Mouse (Mus musculus): ENCODE measurements at regions not wholly inside any gene's neighbourhood (a gene's known extent, or its start where the extent isn't known, plus 50 kb on each side); places are given as distances from the start of the nearest gene placed in this dataset.

DNA sequence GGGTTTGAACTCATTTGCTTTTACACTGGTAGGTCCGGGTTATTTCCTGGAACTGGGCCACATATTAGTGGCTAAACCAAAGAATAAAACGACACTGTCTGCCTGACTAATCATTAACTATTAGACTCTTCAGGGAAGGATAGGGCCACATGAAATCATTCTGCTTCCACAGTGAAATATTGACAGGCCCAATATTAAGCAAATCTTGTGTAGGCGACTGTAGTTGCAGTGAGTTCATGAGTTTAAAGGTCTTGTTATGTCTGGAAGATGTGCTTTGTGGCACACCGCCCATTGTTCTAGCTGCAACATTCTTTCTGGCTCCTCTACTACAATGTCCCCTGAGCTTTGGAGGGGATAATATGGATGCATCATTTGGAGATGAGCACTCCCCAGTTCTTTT lies 65.7 kb upstream of the Pbx1 start:
- no peak for DNase-seq (ENCODE audit: low read depth)
- TF ChIP-seq CTCF (IDR thresholded peaks at IDR 0.05; ENCODE audit: borderline replicate concordance, extremely low read depth, insufficient read depth, insufficient read length) (no peak), POLR2A (IDR thresholded peaks at IDR 0.05; ENCODE audit: borderline replicate concordance, extremely low read depth, insufficient read depth, insufficient read length, poor library complexity, severe bottlenecking) (no peak)

- TF ChIP-seq POLR2A (IDR thresholded peaks at IDR 0.05; ENCODE audit: borderline replicate concordance, extremely low read depth, insufficient read depth, insufficient read length, poor library complexity, severe bottlenecking) (no peak), CTCF (IDR thresholded peaks at IDR 0.05; ENCODE audit: borderline replicate concordance, extremely low read depth, insufficient read depth, insufficient read length) (no peak)
- peak; percentile 61 for DNase-seq (ENCODE audit: low read depth)
These were observed 63.8 kb upstream of the Pbx1 start for GRCm38 (mm10) chr1:168495687-168496527.

DNA sequence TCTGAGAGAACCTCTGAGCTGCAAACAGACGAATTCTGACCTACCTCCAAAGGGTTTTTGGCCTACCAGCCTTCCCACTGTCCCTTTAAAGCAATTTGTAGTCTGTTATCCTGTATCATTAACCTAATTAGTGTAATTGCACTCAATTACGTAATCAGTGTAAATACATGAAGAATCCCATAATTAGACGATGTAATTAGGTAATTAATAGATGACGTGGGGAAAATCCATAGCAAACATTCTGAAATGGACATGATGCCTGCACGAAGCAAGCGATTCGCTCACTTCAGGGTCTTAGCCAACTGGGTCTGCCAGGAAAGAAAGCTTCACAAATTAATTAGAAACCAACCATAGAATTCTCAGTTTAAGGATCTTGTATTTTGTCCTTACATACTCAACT lies 55.4 kb upstream of the Pbx1 start:
- DNase-seq (ENCODE audit: low read depth): peak; percentile 57
- no peak for TF ChIP-seq POLR2A (IDR thresholded peaks at IDR 0.05; ENCODE audit: borderline replicate concordance, extremely low read depth, insufficient read depth, insufficient read length, poor library complexity, severe bottlenecking)
- TF ChIP-seq CTCF (IDR thresholded peaks at IDR 0.05; ENCODE audit: borderline replicate concordance, extremely low read depth, insufficient read depth, insufficient read length): no peak

DNA sequence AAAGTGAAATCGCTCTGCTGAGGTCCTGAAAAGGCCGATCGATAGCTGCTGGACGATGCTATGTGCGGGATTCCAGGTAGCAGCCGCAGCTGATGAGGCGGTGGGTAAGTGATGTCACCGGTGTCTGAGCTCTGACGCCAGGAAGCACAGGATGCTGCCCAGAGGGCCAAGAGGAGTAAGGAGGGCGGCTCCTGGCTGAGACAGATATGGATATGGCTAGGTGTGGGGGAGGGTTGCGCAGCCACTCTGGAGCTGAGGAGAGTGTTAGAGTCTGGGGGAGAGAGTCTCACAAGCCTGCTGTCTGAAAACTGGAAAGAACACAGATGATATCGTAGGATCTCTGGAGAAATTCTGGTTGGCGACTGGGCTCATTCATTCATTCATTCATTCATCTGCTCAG lies 51.6 kb upstream of the Pbx1 start:
- no peak for DNase-seq (ENCODE audit: low read depth)
- TF ChIP-seq POLR2A (IDR thresholded peaks at IDR 0.05; ENCODE audit: borderline replicate concordance, extremely low read depth, insufficient read depth, insufficient read length, poor library complexity, severe bottlenecking) (no peak), CTCF (IDR thresholded peaks at IDR 0.05; ENCODE audit: borderline replicate concordance, extremely low read depth, insufficient read depth, insufficient read length) (no peak)
